Mouse (Mus musculus) gastrocnemius, adult 18-20 months (tissue): Measurements from ENCODE around the gene Tbc1d30. TPM values are rescaled to one million over a fixed set of nuclear protein-coding genes. Genes with fewer than 3 reads are reported as not detected.

Source experiments
- DNase-seq: peaks from one replicate; pipeline ENCODE4 v3.0.0; 2021; ENCODE audit warnings: low spot score
- total RNA-seq, 2 experiments: library from RNA; stranded (reverse); gene quantifications; 2 replicates each; pipeline ENCODE4 v1.2.3; 2021

The Tbc1d30 gene
- total RNA-seq, 2 experiments from 2014 or later: 0.17 to 0.48 TPM

- no peak for DNase-seq
Measured at GRCm38 (mm10) chr10:121268771-121269170, 82.3 kb downstream of the Tbc1d30 start.

- DNase-seq: no peak
Measured at GRCm38 (mm10) chr10:121264204-121264575, 86.9 kb downstream of the Tbc1d30 start.

- DNase-seq: no peak
Measured at GRCm38 (mm10) chr10:121263520-121264203, 87.4 kb downstream of the Tbc1d30 start.

GRCm38 (mm10) chr10:121262206-121262605 is 88.9 kb downstream of the Tbc1d30 start:
- DNase-seq: no peak

GRCm38 (mm10) chr10:121261036-121261592 is 90.0 kb downstream of the Tbc1d30 start:
- DNase-seq: no peak

- peak; percentile 45 for DNase-seq
Measured at GRCm38 (mm10) chr10:121256115-121256825, 94.8 kb downstream of the Tbc1d30 start.

GRCm38 (mm10) chr10:121255465-121255864 is 95.6 kb downstream of the Tbc1d30 start:
- no peak for DNase-seq

- no peak for DNase-seq
Measured at GRCm38 (mm10) chr10:121254343-121254742, 96.7 kb downstream of the Tbc1d30 start.

GRCm38 (mm10) chr10:121252781-121253180 is 98.3 kb downstream of the Tbc1d30 start:
- no peak for DNase-seq

GRCm38 (mm10) chr10:121251191-121251590 is 99.9 kb downstream of the Tbc1d30 start:
- no peak for DNase-seq

- DNase-seq: no peak
Measured at GRCm38 (mm10) chr10:121249820-121250219, 101.3 kb downstream of the Tbc1d30 start.

GRCm38 (mm10) chr10:121247545-121247944 is 103.5 kb downstream of the Tbc1d30 start:
- no peak for DNase-seq

GRCm38 (mm10) chr10:121246971-121247370 is 104.1 kb downstream of the Tbc1d30 start:
- no peak for DNase-seq

GRCm38 (mm10) chr10:121243373-121244207 is 107.5 kb downstream of the Tbc1d30 start:
- DNase-seq: no peak

- DNase-seq: no peak
Measured at GRCm38 (mm10) chr10:121242596-121242995, 108.5 kb downstream of the Tbc1d30 start.

- DNase-seq: no peak
Measured at GRCm38 (mm10) chr10:121239065-121239464, 112.0 kb downstream of the Tbc1d30 start.

GRCm38 (mm10) chr10:121238551-121238950 is 112.5 kb downstream of the Tbc1d30 start:
- DNase-seq: no peak

- no peak for DNase-seq
Measured at GRCm38 (mm10) chr10:121237377-121237776, 113.7 kb downstream of the Tbc1d30 start.

- DNase-seq: no peak
Measured at GRCm38 (mm10) chr10:121235167-121235824, 115.8 kb downstream of the Tbc1d30 start.

GRCm38 (mm10) chr10:121234476-121234875 is 116.6 kb downstream of the Tbc1d30 start:
- no peak for DNase-seq

- no peak for DNase-seq
Measured at GRCm38 (mm10) chr10:121228422-121228953, 122.6 kb downstream of the Tbc1d30 start.
